Mouse (Mus musculus): ENCODE measurements around the gene Tmem140. TPM values are rescaled to one million over a fixed set of nuclear protein-coding genes. Genes with fewer than 3 reads are reported as not detected.

Tmem140 gene
- polyA plus RNA-seq, 1 experiment from 2014 or later = 1.1 TPM

GRCm38 (mm10) chr6:34889185-34889584 lies 26.2 kb downstream of the Tmem140 start:
- 53% methylated on average over 4 of the region's 4 CpGs for WGBS
- no peak for ATAC-seq
- H3K4me2 ChIP-seq (ENCODE audit: low read length) = no peak overlapping the region
- H3K27me3 ChIP-seq (replicated peaks; ENCODE audit: control insufficient read depth, insufficient read depth, low read length) = no peaks in the 10 kb centered on the region
- H3K9me3 ChIP-seq (ENCODE audit: control insufficient read depth, low read length) = no peaks in the 10 kb centered on the region
- no peak overlapping the region for H3K27ac ChIP-seq (ENCODE audit: low read depth, low read length)
- peaks cover 22% of the 10 kb centered on the region for H3K36me3 ChIP-seq (ENCODE audit: control insufficient read depth, insufficient read depth, low read length)
- no peak overlapping the region for H3K9ac ChIP-seq (ENCODE audit: low read depth, low read length)
- no peak overlapping the region for H3K4me3 ChIP-seq (ENCODE audit: low read length)
- H3K4me1 ChIP-seq (ENCODE audit: control insufficient read depth, insufficient read depth, low read depth, low read length) = no peaks in the 10 kb centered on the region

GRCm38 (mm10) chr6:34895569-34895968 lies 32.6 kb downstream of the Tmem140 start:
- Histone ChIP-seq H3K9ac (ENCODE audit: low read depth, low read length) (no peak overlapping the region), H3K4me2 (ENCODE audit: low read length) (no peak overlapping the region), H3K4me3 (ENCODE audit: low read length) (no peak overlapping the region), H3K36me3 (ENCODE audit: control insufficient read depth, insufficient read depth, low read length) (peaks cover 42% of the 10 kb centered on the region), H3K9me3 (ENCODE audit: control insufficient read depth, low read length) (no peaks in the 10 kb centered on the region), H3K27me3 (replicated peaks; ENCODE audit: control insufficient read depth, insufficient read depth, low read length) (no peaks in the 10 kb centered on the region), H3K27ac (ENCODE audit: low read depth, low read length) (no peak overlapping the region), H3K4me1 (ENCODE audit: control insufficient read depth, insufficient read depth, low read depth, low read length) (no peaks in the 10 kb centered on the region)
- no peak for ATAC-seq
- 76% methylated on average over 7 of the region's 7 CpGs for WGBS

- no peak overlapping the region for H3K27ac ChIP-seq (ENCODE audit: low read depth, low read length)
- no peak for ATAC-seq
- peaks cover 35% of the 10 kb centered on the region for H3K36me3 ChIP-seq (ENCODE audit: control insufficient read depth, insufficient read depth, low read length)
- H3K9me3 ChIP-seq (ENCODE audit: control insufficient read depth, low read length) = no peaks in the 10 kb centered on the region
- H3K27me3 ChIP-seq (replicated peaks; ENCODE audit: control insufficient read depth, insufficient read depth, low read length) = no peaks in the 10 kb centered on the region
- H3K4me1 ChIP-seq (ENCODE audit: control insufficient read depth, insufficient read depth, low read depth, low read length) = no peaks in the 10 kb centered on the region
- no peak overlapping the region for H3K4me3 ChIP-seq (ENCODE audit: low read length)
- H3K9ac ChIP-seq (ENCODE audit: low read depth, low read length) = no peak overlapping the region
- H3K4me2 ChIP-seq (ENCODE audit: low read length) = no peak overlapping the region
- 56% methylated on average over 12 of the region's 16 CpGs for WGBS
Measured at GRCm38 (mm10) chr6:34896168-34896780, 33.3 kb downstream of the Tmem140 start.

GRCm38 (mm10) chr6:34899127-34899526 lies 36.2 kb downstream of the Tmem140 start:
- Histone ChIP-seq H3K27me3 (replicated peaks; ENCODE audit: control insufficient read depth, insufficient read depth, low read length) (no peaks in the 10 kb centered on the region), H3K36me3 (ENCODE audit: control insufficient read depth, insufficient read depth, low read length) (peaks cover 28% of the 10 kb centered on the region), H3K4me3 (ENCODE audit: low read length) (no peak overlapping the region), H3K4me1 (ENCODE audit: control insufficient read depth, insufficient read depth, low read depth, low read length) (peaks cover 3% of the 10 kb centered on the region; the same call in 1 of the 2 replicates), H3K27ac (ENCODE audit: low read depth, low read length) (no peak overlapping the region), H3K9ac (ENCODE audit: low read depth, low read length) (no peak overlapping the region), H3K4me2 (ENCODE audit: low read length) (no peak overlapping the region), H3K9me3 (ENCODE audit: control insufficient read depth, low read length) (no peaks in the 10 kb centered on the region)
- no peak for ATAC-seq
- WGBS = 92% methylated on average over 2 of the region's 2 CpGs

- Histone ChIP-seq H3K4me3 (ENCODE audit: low read length) (no peak overlapping the region), H3K27ac (ENCODE audit: low read depth, low read length) (no peak overlapping the region), H3K36me3 (ENCODE audit: control insufficient read depth, insufficient read depth, low read length) (peaks cover 16% of the 10 kb centered on the region), H3K4me2 (ENCODE audit: low read length) (no peak overlapping the region), H3K4me1 (ENCODE audit: control insufficient read depth, insufficient read depth, low read depth, low read length) (peaks cover 3% of the 10 kb centered on the region; the same call in 1 of the 2 replicates), H3K27me3 (replicated peaks; ENCODE audit: control insufficient read depth, insufficient read depth, low read length) (no peaks in the 10 kb centered on the region), H3K9ac (ENCODE audit: low read depth, low read length) (no peak overlapping the region), H3K9me3 (ENCODE audit: control insufficient read depth, low read length) (no peaks in the 10 kb centered on the region)
- 69% methylated on average over 2 of the region's 2 CpGs for WGBS
- ATAC-seq = no peak
Measured at GRCm38 (mm10) chr6:34900990-34901389, 38.0 kb downstream of the Tmem140 start.

- no peak overlapping the region for H3K4me2 ChIP-seq (ENCODE audit: low read length)
- H3K27me3 ChIP-seq (replicated peaks; ENCODE audit: control insufficient read depth, insufficient read depth, low read length) = no peaks in the 10 kb centered on the region
- WGBS = 64% methylated on average over 9 of the region's 9 CpGs
- no peak overlapping the region for H3K27ac ChIP-seq (ENCODE audit: low read depth, low read length)
- H3K9me3 ChIP-seq (ENCODE audit: control insufficient read depth, low read length) = no peaks in the 10 kb centered on the region
- no peak overlapping the region for H3K4me3 ChIP-seq (ENCODE audit: low read length)
- H3K36me3 ChIP-seq (ENCODE audit: control insufficient read depth, insufficient read depth, low read length) = peaks cover 17% of the 10 kb centered on the region; the same call in 1 of the 2 replicates
- ATAC-seq = no peak
- H3K9ac ChIP-seq (ENCODE audit: low read depth, low read length) = no peak overlapping the region
- peaks cover 3% of the 10 kb centered on the region; the same call in 1 of the 2 replicates for H3K4me1 ChIP-seq (ENCODE audit: control insufficient read depth, insufficient read depth, low read depth, low read length)
Measured at GRCm38 (mm10) chr6:34901911-34902444, 39.0 kb downstream of the Tmem140 start.

- H3K27me3 ChIP-seq (replicated peaks; ENCODE audit: control insufficient read depth, insufficient read depth, low read length) = no peaks in the 10 kb centered on the region
- WGBS = 85% methylated on average over 7 of the region's 7 CpGs
Measured at GRCm38 (mm10) chr6:34902578-34902977, 39.6 kb downstream of the Tmem140 start.

GRCm38 (mm10) chr6:34903441-34903840 lies 40.5 kb downstream of the Tmem140 start:
- Histone ChIP-seq H3K4me3 (ENCODE audit: low read length) (no peak overlapping the region), H3K27ac (ENCODE audit: low read depth, low read length) (no peak overlapping the region), H3K27me3 (replicated peaks; ENCODE audit: control insufficient read depth, insufficient read depth, low read length) (no peaks in the 10 kb centered on the region), H3K4me1 (ENCODE audit: control insufficient read depth, insufficient read depth, low read depth, low read length) (peaks cover 3% of the 10 kb centered on the region; the same call in 1 of the 2 replicates), H3K36me3 (ENCODE audit: control insufficient read depth, insufficient read depth, low read length) (peaks cover 17% of the 10 kb centered on the region; the same call in 1 of the 2 replicates), H3K9me3 (ENCODE audit: control insufficient read depth, low read length) (no peaks in the 10 kb centered on the region), H3K4me2 (ENCODE audit: low read length) (no peak overlapping the region), H3K9ac (ENCODE audit: low read depth, low read length) (no peak overlapping the region)
- no peak for ATAC-seq
- WGBS = 92% methylated on average over 5 of the region's 5 CpGs

More at GRCm38 (mm10) chr6:34902578-34902977, 39.6 kb downstream of the Tmem140 start:
- no peak for ATAC-seq
- no peak overlapping the region for H3K4me2 ChIP-seq (ENCODE audit: low read length)
- peaks cover 3% of the 10 kb centered on the region; the same call in 1 of the 2 replicates for H3K4me1 ChIP-seq (ENCODE audit: control insufficient read depth, insufficient read depth, low read depth, low read length)
- H3K27ac ChIP-seq (ENCODE audit: low read depth, low read length) = no peak overlapping the region
- no peaks in the 10 kb centered on the region for H3K9me3 ChIP-seq (ENCODE audit: control insufficient read depth, low read length)
- no peak overlapping the region for H3K4me3 ChIP-seq (ENCODE audit: low read length)
- no peak overlapping the region for H3K9ac ChIP-seq (ENCODE audit: low read depth, low read length)
- H3K36me3 ChIP-seq (ENCODE audit: control insufficient read depth, insufficient read depth, low read length) = peaks cover 19% of the 10 kb centered on the region; the same call in 1 of the 2 replicates

- no peak for ATAC-seq
- Histone ChIP-seq H3K4me1 (ENCODE audit: control insufficient read depth, insufficient read depth, low read depth, low read length) (peaks cover 3% of the 10 kb centered on the region; the same call in 1 of the 2 replicates), H3K36me3 (ENCODE audit: control insufficient read depth, insufficient read depth, low read length) (peaks cover 17% of the 10 kb centered on the region; the same call in 1 of the 2 replicates), H3K27ac (ENCODE audit: low read depth, low read length) (no peak overlapping the region), H3K9ac (ENCODE audit: low read depth, low read length) (no peak overlapping the region), H3K9me3 (ENCODE audit: control insufficient read depth, low read length) (no peaks in the 10 kb centered on the region), H3K4me2 (ENCODE audit: low read length) (no peak overlapping the region), H3K27me3 (replicated peaks; ENCODE audit: control insufficient read depth, insufficient read depth, low read length) (no peaks in the 10 kb centered on the region), H3K4me3 (ENCODE audit: low read length) (no peak overlapping the region)
- 90% methylated on average over 10 of the region's 10 CpGs for WGBS
Measured at GRCm38 (mm10) chr6:34903851-34904250, 40.9 kb downstream of the Tmem140 start.
